Comparison of ENCODE assay signal across 9 mouse cellular contexts in the genomic region with DNA sequence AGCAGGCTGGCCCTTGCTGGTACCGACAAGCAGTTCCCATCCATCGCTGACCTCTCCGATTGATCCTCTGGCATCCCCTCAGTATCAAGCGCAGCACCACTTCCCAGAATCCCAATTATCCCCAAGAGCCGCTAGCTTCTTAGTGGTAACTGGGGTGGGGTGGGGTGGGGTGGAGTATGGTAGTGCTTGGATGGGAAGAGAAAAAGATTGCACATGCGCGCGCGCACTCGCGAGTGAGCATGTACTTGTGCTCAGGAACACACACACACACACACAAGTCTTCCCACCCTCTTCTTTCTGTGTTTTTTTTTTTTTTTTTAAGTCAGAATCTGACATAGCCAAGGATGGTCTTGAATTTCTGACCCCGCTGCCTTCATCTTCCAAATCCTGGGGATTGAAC. TPM values are rescaled to one million over a fixed set of nuclear protein-coding genes. Genes with fewer than 3 reads are reported as not detected.
DNase-seq lines count a peak whose midpoint lies in the region; ATAC-seq and TF ChIP-seq lines count a peak whose summit lies in the region.
"Had no signal": no experiment of that assay in that cellular context is flagged by ENCODE, and none has a peak within 500 bp of the region (broad histone marks: within the 10 kb centered on the region; RNA-seq: fewer than 3 reads in every experiment).

No protein-coding gene starts in this region.

- peaks cover 0 to 6% of the 10 kb centered on the region in 2 experiments; a peak in 1 of 4 replicates for H3K4me1 ChIP-seq in liver, embryonic 14.5 days (replicated peaks; ENCODE audit: control insufficient read depth in 2 of 2, insufficient read depth in 2 of 2, low read length in 1 of 2)

- no peak overlapping the region for H3K27ac ChIP-seq in liver, embryonic 14.5 days

- H3K4me2 ChIP-seq in liver, embryonic 14.5 days (ENCODE audit: low read depth) = peak overlapping the region; percentile 13

- no peak overlapping the region for H3K9ac ChIP-seq in liver, embryonic 14.5 days (replicated peaks)

- H3K9me3 ChIP-seq in liver, embryonic 14.5 days (ENCODE audit: control insufficient read depth, low read length) = no peaks in the 10 kb centered on the region

- H3K27me3 ChIP-seq in liver, embryonic 14.5 days (ENCODE audit: control insufficient read depth, insufficient read depth, low read length) = no peaks in the 10 kb centered on the region

- no peak for ATAC-seq in CD4-positive, CD25-positive, alpha-beta regulatory T cell, adult 4 months
- ATAC-seq in liver, embryonic 14.5 days (ENCODE audit: insufficient read depth) = no peak
- no peak for ATAC-seq in megakaryocyte-erythroid progenitor cell, adult 5-6 weeks (replicated peaks; ENCODE audit: low FRiP score, low TSS enrichment, poor library complexity, severe bottlenecking)

- no peak for TF ChIP-seq EP300 in liver, embryonic 14.5 days (IDR thresholded peaks at IDR 0.05; ENCODE audit: low read depth)

- 45% methylated on average over 12 of the region's 12 CpGs for WGBS in liver, embryonic 14.5 days (ENCODE audit: insufficient replicate concordance)

- DNase-seq in CD4-positive, CD25-positive, alpha-beta regulatory T cell, adult 2 months (ENCODE audit: low read depth, low spot score) = peak; percentile 57
- peak; percentile 57 for DNase-seq in thymus, postnatal 36 days
- DNase-seq in thymus, postnatal 0 days (ENCODE audit: low spot score) = no peak
- no peak for DNase-seq in liver, embryonic 14.5 days (ENCODE audit: low read depth in 3 of 3, low spot score in 3 of 3)
- DNase-seq in cerebellum, adult 9-11 months = no peak
- no peak for DNase-seq in yolk sac, embryonic 10.5 days (ENCODE audit: low spot score)
- DNase-seq: kidney, adult 18-20 months had no signal

- TF ChIP-seq CTCF in liver, embryonic 14.5 days (IDR thresholded peaks at IDR 0.05; ENCODE audit: low read depth) = no peak

- H3K4me3 ChIP-seq in liver, embryonic 14.5 days (ENCODE audit: insufficient read depth in 1 of 2, low read depth in 2 of 2, low read length in 2 of 2) = no peak overlapping the region

- no peaks in the 10 kb centered on the region for H3K36me3 ChIP-seq in liver, embryonic 14.5 days (replicated peaks; ENCODE audit: control insufficient read depth, insufficient read depth, low read depth)

RNA-seq across cellular contexts. Expression of a gene that starts 7.2 kb away (rescaled TPM):
- polyA plus RNA-seq in CD4-positive, CD25-positive, alpha-beta regulatory T cell, adult 4 months (2017; shearing (Covaris generic)) = 10 to 100 TPM; 11.8 to 14.3 TPM
- 47.5 and 51.5 TPM in 2 replicates for polyA plus RNA-seq in thymus, postnatal 0 days (2015; fragmentation: Nextera tagmentation; extraction: Ambion mirVana)
- 9.6 and 13.9 TPM in 2 replicates for polyA plus RNA-seq in liver, embryonic 14.5 days (2012; rRNA removed)
- polyA plus RNA-seq in liver, embryonic 14.5 days (2014; fragmentation: Nextera tagmentation; extraction: Ambion mirVana) = 16.7 and 19.5 TPM in 2 replicates
- 19.8 and 20.0 TPM in 2 replicates for total RNA-seq in megakaryocyte-erythroid progenitor cell, adult 5-6 weeks (2014; fragmentation: Nextera tagmentation)
- 28.5 and 30.5 TPM in 2 replicates for total RNA-seq in megakaryocyte-erythroid progenitor cell, adult 5-6 weeks (2017)

RNA-seq across cellular contexts. Expression of a gene that starts 7.3 kb away (rescaled TPM):
- 100 to 1,000 TPM; 449 to 774 TPM for polyA plus RNA-seq in CD4-positive, CD25-positive, alpha-beta regulatory T cell, adult 4 months (2017; shearing (Covaris generic))
- 121 and 126 TPM in 2 replicates for polyA plus RNA-seq in thymus, postnatal 0 days (2015; fragmentation: Nextera tagmentation; extraction: Ambion mirVana)
- 7.1 and 8.7 TPM in 2 replicates for polyA plus RNA-seq in liver, embryonic 14.5 days (2012; rRNA removed)
- polyA plus RNA-seq in liver, embryonic 14.5 days (2014; fragmentation: Nextera tagmentation; extraction: Ambion mirVana) = 9.2 and 11.1 TPM in 2 replicates
- 10.4 and 26.2 TPM in 2 replicates for total RNA-seq in megakaryocyte-erythroid progenitor cell, adult 5-6 weeks (2014; fragmentation: Nextera tagmentation)
- total RNA-seq in megakaryocyte-erythroid progenitor cell, adult 5-6 weeks (2017) = 13.2 and 14.2 TPM in 2 replicates

RNA-seq across cellular contexts. Expression of a gene that starts 58.8 kb away (rescaled TPM):
- polyA plus RNA-seq in CD4-positive, CD25-positive, alpha-beta regulatory T cell, adult 4 months (2017; shearing (Covaris generic)) = 100 to 1,000 TPM; 107 to 179 TPM
- 79.8 and 85.6 TPM in 2 replicates for polyA plus RNA-seq in thymus, postnatal 0 days (2015; fragmentation: Nextera tagmentation; extraction: Ambion mirVana)
- polyA plus RNA-seq in liver, embryonic 14.5 days (2012; rRNA removed) = 36.6 and 40.5 TPM in 2 replicates
- polyA plus RNA-seq in liver, embryonic 14.5 days (2014; fragmentation: Nextera tagmentation; extraction: Ambion mirVana) = 64.8 and 69.1 TPM in 2 replicates
- total RNA-seq in megakaryocyte-erythroid progenitor cell, adult 5-6 weeks (2014; fragmentation: Nextera tagmentation) = 31.7 and 48.4 TPM in 2 replicates
- 36.3 and 37.6 TPM in 2 replicates for total RNA-seq in megakaryocyte-erythroid progenitor cell, adult 5-6 weeks (2017)

Comparison
In these comparisons a context has a peak if more than half of its experiments do, and no peak if none do; other contexts are left out.
1. DNase-seq: peak in CD4-positive, CD25-positive, alpha-beta regulatory T cell, adult 2 months (single experiment) and thymus, postnatal 36 days (2 of 2); none in thymus, postnatal 0 days (single experiment), liver, embryonic 14.5 days (0 of 3), cerebellum, adult 9-11 months (single experiment) and yolk sac, embryonic 10.5 days (single experiment).
2. RNA of a gene that starts 7.3 kb away (polyA plus RNA-seq): 449 to 774 TPM in CD4-positive, CD25-positive, alpha-beta regulatory T cell, adult 4 months and 121 to 126 TPM in thymus, postnatal 0 days; 7.1 to 11.1 TPM in liver, embryonic 14.5 days; every median in the first group is over 10 times any median in the second.